Mouse (Mus musculus) kidney, adult 2 months (tissue): ENCODE measurements around the gene Acbd7. TPM values are rescaled to one million over a fixed set of nuclear protein-coding genes. Genes with fewer than 3 reads are reported as not detected.

Experiments used
- DNase-seq: peaks from one replicate; pipeline ENCODE4 v3.0.0; 2021
- H3K27ac ChIP-seq: fragments of 200-500 bp; 2 replicates; pipeline ENCODE4 v1.5.1; 2012; ENCODE audit warnings: low read depth, low read length, control low read depth, inconsistent platforms; ENCODE audit not compliant: insufficient read depth
- H3K27me3 ChIP-seq: fragments of 200-500 bp; replicated peaks from 2 replicates; pipeline ENCODE4 v1.6.1; 2012; ENCODE audit warnings: mild to moderate bottlenecking, moderate library complexity, low read length, inconsistent platforms; ENCODE audit not compliant: control insufficient read depth, insufficient read depth
- H3K36me3 ChIP-seq: fragments of 200-500 bp; 2 replicates; pipeline ENCODE4 v1.6.1; 2012; ENCODE audit warnings: mild to moderate bottlenecking, moderate library complexity, low read length, inconsistent platforms; ENCODE audit not compliant: control insufficient read depth, insufficient read depth
- H3K4me1 ChIP-seq: fragments of 200-500 bp; 2 replicates; pipeline ENCODE4 v1.6.1; 2011; ENCODE audit warnings: low read length; ENCODE audit not compliant: control insufficient read depth, insufficient read depth
- H3K4me3 ChIP-seq: fragments of 200-500 bp; 2 replicates; pipeline ENCODE4 v1.5.1; 2011; ENCODE audit warnings: mild to moderate bottlenecking, low read depth, low read length, control low read depth; ENCODE audit not compliant: insufficient read depth
- CTCF ChIP-seq: fragments of 200-500 bp; conservative IDR thresholded peaks from 2 replicates; pipeline ENCODE4 v1.5.1; 2011; ENCODE audit warnings: low read depth, mild to moderate bottlenecking, control low read depth, low read length, moderate library complexity, mixed read lengths; ENCODE audit not compliant: insufficient read depth, insufficient read length
- POLR2A ChIP-seq: fragments of 200-500 bp; IDR thresholded peaks from one replicate; pipeline ENCODE4 v1.6.1; 2011; ENCODE audit warnings: low read depth, low read length, control low read depth
- WGBS: fragments of 180-500 bp; shearing (Covaris S2); methylation state at CpG from one replicate; pipeline ENCODE4 v1.1.7; 2018; 5-methylcytosine and 5-hydroxymethylcytosine counted together
- polyA plus RNA-seq: library from polyadenylated mRNA; depleted of rRNA; stranded (reverse); fragments of >200 nt; gene quantifications from 2 replicates; pipeline ENCODE4 v1.2.3, GENCODE M21; 2012; rRNA removed

The Acbd7 gene
- polyA plus RNA-seq, 1 experiment, result not detected

GRCm38 (mm10) chr2:3387105-3387860 is 51.3 kb downstream of the Acbd7 start:
- Histone ChIP-seq H3K4me3 (no peak overlapping the region), H3K27me3 (no peaks in the 10 kb centered on the region), H3K4me1 (no peaks in the 10 kb centered on the region; the same call in 1 of the 2 replicates), H3K36me3 (no peaks in the 10 kb centered on the region), H3K27ac (no peak overlapping the region)
- 57% methylated on average over 6 of the region's 6 CpGs for WGBS
- no peak for TF ChIP-seq CTCF
- no peak for TF ChIP-seq POLR2A
- no peak for DNase-seq

Other genes with a start within 250 kb of the Acbd7 start
- gene Fam171a1, start 221.9 kb upstream of the Acbd7 start, polyA plus RNA-seq, result 21.7 and 23.7 TPM in 2 replicates
- gene Nmt2, start 52.0 kb upstream of the Acbd7 start, polyA plus RNA-seq, result 5.0 and 5.9 TPM in 2 replicates
- 3.6 and 3.7 TPM in 2 replicates for gene Rpp38, start 3.5 kb upstream of the Acbd7 start, polyA plus RNA-seq
- not detected in 2 replicates for gene Olah, start 61.0 kb downstream of the Acbd7 start, polyA plus RNA-seq
- gene Meig1, start 86.5 kb downstream of the Acbd7 start, polyA plus RNA-seq, result 0.17 TPM in 1 of 2 replicates, not detected in the other
- 2.1 and 2.3 TPM in 2 replicates for gene Dclre1c, start 88.0 kb downstream of the Acbd7 start, polyA plus RNA-seq
- gene Suv39h2, start 138.9 kb downstream of the Acbd7 start, polyA plus RNA-seq, result 0.16 and 0.22 TPM in 2 replicates
- gene Gm45902, start 176.6 kb downstream of the Acbd7 start, polyA plus RNA-seq, result 0.72 and 0.80 TPM in 2 replicates
- 20.1 and 21.6 TPM in 2 replicates for gene Hspa14, start 176.6 kb downstream of the Acbd7 start, polyA plus RNA-seq
- 0.53 and 0.64 TPM in 2 replicates for gene Cdnf, start 176.9 kb downstream of the Acbd7 start, polyA plus RNA-seq
- gene Fam107b, start 234.3 kb downstream of the Acbd7 start, polyA plus RNA-seq, result 54.3 and 56.1 TPM in 2 replicates